Mouse (Mus musculus) urinary bladder, postnatal 14 days (tissue): ENCODE data around the gene Nans.

Experiments used
- DNase-seq: peaks from one replicate; pipeline ENCODE4 v3.0.0; 2021; ENCODE audit warnings: low spot score

The Nans gene

GRCm38 (mm10) chr4:46489028-46489925, at the start of gene Nans:
TSS of gene Nans (plus strand) at chr4:46489248.
- DNase-seq: peak; percentile 97

- peak; percentile 33 for DNase-seq
Observed at GRCm38 (mm10) chr4:46442501-46442900, 46.5 kb upstream of the Nans start.

DNA sequence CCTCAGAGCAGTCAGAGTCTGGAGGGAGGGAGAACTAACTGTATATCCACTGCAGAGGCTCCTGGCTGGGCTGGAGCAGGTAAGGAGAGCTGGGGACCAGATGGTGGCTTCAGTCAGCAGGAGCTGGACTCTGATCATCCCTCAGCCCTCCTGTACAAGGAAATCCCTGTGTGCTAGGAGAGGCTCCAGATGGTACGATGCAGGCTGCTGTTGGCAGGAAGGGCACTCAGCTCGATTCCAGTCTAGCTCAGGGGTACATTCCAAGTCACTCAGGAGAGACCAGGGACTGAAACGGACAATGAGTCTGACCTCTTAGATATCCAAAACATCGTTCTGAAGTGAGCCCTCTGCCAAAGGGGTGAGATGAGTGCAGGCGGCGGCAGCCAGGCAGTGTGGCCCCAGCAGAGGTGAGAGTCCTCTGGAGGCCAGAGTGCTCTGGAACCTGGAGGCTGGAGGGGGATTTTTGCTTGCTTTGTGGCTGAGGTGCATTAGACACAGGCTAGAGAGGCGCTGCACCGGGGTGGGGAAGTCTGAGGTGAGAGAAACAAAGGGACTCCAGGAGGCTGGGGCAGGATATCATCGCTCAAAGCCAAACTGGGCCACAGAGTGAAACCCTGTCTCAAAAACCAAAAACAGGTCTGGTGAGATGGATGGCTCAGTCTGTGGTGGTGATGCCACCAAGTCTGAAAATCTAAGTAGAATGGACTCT, 43.7 kb upstream of the Nans start:
- no peak for DNase-seq

- no peak for DNase-seq
Observed at GRCm38 (mm10) chr4:46447461-46447860, 41.6 kb upstream of the Nans start.

- DNase-seq: no peak
Observed at GRCm38 (mm10) chr4:46448886-46449285, 40.2 kb upstream of the Nans start.

DNA sequence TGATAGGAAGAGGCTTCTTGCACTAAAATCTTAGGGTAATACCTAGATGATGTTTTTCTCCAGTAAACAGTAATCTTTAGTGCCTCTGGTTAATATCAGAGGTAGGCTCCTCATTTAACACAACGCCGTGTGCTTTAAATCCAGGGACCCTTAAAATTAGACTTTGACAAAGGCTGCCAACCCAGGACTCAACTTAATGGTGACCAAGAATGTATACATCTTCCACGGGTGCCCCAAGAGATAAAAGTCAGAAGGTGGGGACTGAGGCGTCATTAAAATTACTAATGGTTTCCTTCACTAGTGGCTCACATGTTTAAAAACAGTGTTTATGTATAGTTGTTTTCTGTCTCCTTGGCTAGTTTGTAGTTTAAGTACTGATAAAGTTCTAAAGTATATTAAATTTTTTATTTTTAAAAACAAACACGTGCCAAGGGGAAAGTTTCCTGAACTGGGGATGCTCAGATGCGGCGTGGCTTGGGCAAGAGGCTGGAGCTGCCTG, 39.0 kb upstream of the Nans start:
- no peak for DNase-seq

DNA sequence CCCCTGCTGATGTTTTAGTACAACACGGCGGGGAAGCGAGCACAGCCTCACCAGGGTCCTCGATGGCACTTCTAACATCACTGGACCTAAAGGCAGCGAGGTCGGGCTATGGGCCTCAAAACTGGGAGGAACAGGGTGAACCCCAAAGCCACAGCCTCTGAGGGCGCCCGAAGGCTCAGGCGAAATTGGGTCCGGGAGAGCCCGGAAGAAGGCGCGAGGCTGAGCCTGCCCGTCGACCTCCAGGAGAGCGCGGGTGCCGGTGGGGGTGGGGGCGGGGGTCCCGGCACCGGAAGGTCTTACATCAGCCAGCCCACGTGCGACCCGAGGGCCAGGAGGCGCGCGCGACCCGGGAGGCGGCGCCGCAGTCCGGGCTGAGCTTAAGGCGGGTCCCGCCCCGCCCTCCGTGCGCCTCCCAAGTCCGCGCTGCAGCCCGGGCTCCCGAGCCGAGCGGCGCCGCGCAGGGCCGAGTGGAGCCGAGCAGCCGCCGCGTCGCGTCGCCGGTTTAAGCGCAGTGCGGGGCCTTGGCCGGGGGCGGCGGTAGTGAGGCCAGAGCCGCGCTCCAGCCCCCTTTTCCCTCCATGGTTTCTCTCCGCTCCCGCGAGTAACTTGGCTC, 38.4 kb upstream of the Nans start, which contains the start of gene Anp32b:
TSS of gene Anp32b (plus strand) at position 384 of the 613 bp plus-strand sequence.
- peak; percentile 92 for DNase-seq

DNA sequence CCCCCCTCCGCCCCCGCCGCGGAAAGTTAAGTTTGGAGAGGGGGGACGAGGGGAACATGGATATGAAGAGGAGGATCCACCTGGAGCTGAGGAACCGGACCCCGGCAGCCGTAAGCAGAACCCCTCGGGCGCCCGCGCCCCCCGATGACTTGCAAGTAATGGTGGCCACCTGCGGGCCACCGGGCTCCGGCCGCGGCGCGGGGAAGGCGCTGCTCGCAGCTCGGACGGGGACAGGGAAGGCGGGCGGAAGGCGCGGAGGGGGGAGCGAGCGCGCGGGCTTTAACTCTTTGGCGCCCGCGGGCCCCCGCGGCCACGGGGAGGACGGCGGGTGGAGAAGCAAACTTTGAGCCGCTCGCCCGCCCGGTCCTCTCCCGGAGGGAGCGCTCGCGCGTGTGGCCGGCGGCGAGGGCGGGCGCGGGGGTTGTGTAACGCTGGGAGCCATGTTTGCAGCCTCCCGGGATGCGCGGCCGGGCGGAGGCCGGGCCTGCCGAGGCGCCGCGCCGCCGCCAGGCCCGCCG, 37.7 kb upstream of the Nans start:
- DNase-seq: peak; percentile 77

GRCm38 (mm10) chr4:46451758-46452480, 37.1 kb upstream of the Nans start:
- peak; percentile 73 for DNase-seq

DNA sequence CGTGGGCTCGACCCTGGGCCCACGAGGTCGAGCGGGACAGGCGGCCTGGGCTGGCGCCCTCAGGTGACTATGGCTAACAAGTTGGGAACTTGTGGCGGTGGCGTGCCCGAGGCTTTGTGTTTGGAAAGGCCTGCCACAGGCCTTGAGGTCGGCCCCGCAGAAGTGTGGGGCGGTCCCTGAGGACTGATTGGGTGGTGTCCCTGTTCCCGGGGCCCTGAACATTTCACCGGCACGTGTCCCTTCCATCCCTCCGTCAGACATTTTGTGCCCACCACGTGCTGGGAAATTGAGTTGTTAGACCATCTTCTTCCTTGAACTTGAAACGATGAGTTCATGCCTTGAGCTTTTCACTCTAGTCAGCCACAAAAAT, 36.6 kb upstream of the Nans start:
- peak; percentile 64 for DNase-seq

- DNase-seq: no peak
Observed at GRCm38 (mm10) chr4:46452855-46453719, 36.0 kb upstream of the Nans start.

GRCm38 (mm10) chr4:46454097-46454864, 34.8 kb upstream of the Nans start:
- no peak for DNase-seq

DNA sequence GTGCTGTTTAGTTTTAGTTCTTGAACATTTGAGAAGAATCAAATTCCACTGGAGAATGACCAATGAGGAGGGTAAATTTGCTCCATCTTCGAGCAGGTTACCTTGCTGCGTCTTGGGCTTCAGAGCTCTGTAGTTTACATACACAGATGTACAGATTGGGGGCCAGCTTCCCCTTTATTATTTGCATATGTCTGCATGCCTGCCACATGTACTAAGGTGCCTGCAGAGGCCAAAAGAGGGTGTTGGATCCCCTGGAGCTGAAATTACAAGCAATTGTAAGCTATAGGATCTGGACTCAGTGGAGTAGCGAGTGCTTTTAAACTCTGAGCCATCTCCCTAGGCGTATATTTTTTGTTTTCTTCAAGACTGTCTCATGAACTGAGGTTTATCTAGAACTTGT, 32.3 kb upstream of the Nans start:
- DNase-seq: no peak

DNA sequence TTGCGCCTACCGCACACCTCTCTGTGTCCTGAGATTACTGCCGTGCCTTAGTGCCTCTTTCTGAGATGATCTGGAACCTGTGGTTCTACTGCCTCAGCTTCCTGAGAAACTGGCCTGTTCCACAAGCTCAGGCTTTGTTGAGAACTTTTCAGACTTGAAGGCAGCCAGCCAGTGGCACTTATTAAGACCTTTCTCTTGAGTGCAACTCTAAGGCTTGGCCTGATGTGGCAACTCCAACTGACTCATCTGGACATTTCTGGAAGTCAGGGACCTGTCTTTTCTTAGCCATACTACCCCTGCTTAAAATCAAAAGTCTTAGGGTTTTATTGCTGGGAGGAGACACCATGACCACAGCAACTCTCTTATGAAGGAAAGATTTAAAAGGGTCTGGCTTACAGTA, 31.9 kb upstream of the Nans start:
- no peak for DNase-seq

GRCm38 (mm10) chr4:46458411-46458810, 30.6 kb upstream of the Nans start:
- DNase-seq: no peak

DNA sequence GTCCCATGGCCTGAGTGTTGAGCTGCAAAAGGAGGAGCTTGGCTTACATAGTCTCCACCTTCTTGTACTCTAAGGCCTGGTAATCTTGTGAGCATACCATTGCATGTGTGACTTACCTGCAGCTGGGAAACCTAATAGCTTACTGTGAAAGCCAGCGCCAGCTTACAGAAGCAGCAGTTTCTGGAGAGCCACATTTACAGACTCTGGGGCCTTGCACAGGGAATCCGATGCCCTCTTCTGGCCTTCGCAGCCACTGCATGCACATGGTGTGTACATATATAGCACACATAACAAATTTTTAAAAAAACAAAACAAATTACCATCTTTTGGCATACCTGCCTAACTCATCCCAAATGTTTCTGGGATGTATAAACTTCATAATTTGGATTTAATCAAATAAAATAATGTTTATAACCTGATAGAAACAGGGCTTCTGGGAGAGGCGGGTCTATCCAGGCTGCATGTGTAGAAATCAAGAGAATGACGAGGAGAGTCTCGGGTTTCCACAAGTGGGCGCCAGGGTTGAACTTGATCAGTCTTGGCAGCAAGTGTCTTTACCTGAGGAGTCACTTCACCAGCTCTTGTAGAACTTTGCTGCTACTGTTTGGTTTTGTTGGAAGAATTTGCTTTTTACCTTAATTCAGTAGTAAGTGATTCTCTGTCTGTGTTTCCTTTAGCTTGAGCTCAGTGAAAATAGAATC, 25.8 kb upstream of the Nans start:
- DNase-seq: no peak

DNA sequence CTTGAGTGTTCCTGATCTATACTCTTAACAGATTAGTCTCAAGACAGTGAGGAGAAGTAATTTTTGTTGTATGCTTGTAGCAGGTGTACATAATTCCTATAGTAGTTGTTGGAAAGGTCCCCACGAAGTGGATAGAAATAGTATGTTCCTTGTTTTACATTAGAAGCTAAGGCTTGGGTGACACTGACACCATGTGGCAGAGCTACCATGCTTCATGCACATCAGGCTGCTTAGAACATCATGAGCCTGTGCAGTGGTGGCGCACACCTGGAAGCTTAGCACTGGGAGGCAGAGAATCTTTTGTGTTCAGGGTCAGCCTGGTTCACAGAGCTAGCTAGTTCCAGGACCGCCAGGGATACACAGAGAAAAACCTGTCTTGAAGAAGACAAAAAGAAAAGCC, 23.3 kb upstream of the Nans start:
- no peak for DNase-seq

DNA sequence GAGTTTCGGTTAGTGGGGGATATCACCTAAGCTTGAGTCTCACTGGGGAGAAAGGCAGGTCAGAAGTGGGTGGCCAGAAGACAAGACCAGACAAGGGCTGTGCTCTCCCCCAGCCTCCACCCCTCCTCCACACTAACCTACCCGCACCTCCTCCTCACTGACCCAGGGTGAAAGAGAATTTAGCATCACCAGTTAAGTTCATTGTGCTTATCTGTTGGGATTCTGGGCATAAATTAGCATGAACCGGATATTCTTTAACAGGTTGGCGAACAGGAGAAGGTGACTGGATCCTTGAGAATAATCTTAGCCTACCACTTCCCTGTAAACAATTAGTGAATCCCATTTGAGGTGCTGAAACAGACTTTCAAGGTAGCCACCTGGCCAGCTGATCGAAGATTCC, 13.9 kb upstream of the Nans start:
- no peak for DNase-seq

DNA sequence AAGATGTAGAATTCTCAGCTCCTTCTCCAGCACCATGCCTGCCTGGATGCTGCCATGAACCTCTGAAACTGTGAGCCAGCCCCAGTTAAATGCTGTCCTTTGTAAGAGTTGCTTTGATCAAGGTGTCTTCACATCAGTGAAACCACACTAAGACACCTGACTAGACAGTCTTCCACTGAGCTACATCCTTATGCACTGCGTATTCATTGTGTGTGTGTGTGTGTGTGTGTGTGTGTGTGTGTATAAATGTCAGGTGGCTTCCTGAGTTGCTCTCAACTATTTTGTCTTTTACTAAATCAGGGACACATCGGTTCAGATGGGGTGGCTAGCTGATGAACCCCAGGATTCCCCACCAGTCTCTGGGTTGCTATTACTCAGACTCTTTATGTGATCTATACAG, 10.0 kb upstream of the Nans start:
- no peak for DNase-seq
